Mouse (Mus musculus) retina, postnatal 7 days (tissue): Measurements from ENCODE around the gene Gjc2.

ENCODE experiments used
- DNase-seq: peaks from one replicate; pipeline ENCODE4 v3.0.0-alpha.2; 2012; ENCODE audit warnings: low read depth, low spot score

The Gjc2 gene

DNA sequence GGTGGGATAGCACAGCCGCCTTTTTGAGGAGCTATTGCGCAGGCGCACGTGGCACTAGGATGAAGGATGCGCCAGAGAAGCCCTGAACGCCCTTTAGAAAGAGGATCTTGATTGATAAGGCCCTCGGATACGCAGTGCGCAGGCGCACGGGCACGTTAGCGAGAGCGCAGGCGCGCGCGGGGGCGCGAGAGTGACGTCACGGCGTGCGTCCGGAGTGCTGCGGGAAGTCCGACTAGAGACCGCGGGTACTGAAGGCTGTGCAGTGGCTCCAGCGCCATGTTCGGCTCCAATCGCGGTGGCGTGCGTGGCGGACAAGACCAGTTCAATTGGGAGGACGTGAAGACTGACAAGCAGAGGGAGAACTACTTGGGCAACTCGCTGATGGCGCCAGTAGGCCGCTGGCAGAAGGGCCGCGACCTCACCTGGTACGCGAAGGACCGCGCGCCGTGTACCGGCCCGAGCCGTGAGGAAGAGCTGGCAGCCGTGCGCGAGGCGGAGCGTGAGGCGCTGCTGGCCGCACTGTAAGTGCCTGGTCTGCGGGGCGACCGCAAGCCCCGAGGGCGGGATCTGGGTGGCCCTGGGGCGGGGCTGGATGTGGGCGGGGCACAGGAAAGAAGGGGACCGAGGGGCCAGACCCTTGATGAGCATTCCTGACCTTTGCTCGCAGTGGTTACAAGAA lies 25.3 kb upstream of the Gjc2 start, which contains the start of gene 2310033P09Rik:
2310033P09Rik (plus strand) TSS at position 169 of the 679 bp plus-strand sequence.
- DNase-seq = peak; percentile 95

DNA sequence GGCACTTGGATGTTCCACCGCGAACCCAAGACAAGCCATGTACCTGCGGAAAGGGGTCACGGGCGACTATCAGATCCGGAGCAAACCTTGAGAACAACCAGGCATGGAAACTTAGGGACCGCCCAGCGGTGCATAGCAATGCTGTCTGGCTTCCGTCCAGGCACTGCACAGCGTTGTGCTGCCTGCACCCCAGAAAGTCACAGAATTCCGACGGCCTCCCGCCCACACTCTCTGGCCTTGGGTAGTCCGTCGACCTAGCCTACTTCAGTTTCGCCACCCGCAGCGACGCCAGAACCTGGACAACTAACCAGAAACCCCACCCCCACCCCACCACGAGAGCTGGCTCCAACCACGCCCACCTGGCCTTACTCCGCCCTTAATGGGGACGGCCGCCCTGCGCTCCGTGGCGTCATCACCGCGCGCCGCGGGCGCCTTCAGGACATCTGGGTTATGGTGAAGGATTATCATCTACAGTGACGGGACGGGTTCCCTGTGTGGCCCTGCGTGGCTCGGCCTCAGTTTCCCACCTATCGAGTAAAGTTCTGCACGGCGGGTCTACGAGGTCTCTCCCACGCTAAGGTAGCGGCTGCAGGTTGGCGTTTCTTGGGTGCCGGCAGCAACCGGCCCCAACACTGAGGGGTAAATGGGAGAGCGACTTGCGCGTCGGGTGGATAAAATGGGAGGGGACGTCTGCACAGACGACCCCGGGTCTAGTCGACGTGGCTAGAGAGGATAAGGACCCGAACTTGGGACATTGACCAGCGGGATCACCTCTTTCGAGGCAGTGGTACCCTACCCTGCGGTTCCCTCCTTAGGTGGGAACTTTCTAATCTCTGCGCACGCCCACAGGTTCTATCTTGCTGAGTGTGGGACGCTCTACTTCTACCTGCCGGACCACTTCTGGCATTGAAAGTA lies 19.3 kb upstream of the Gjc2 start, which contains the start of gene Mrpl55:
Mrpl55 (plus strand) TSS at position 406 of the 915 bp plus-strand sequence.
- peak; percentile 90 for DNase-seq

- DNase-seq = no peak
These were observed 18.4 kb upstream of the Gjc2 start for GRCm38 (mm10) chr11:59201216-59202002.

- DNase-seq = no peak
These were observed 13.2 kb upstream of the Gjc2 start for GRCm38 (mm10) chr11:59196230-59196629.

DNA sequence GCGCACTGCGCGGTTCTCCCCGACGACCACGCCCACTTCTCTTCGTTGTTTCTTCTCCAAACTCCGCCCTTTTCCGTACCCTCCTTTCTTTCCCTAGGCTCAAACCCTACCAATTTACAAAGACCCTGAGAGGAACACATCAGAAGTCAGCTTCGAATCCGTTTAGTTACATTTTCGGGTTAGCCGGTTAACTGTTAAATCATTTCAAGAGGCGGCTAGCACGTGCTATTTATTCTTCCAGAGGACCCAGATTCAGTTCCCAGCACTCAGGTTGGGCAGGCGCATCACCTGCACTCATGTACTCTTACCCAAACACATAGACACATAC lies 9.0 kb upstream of the Gjc2 start, which contains the start of gene Guk1:
Guk1 (minus strand) TSS at position 154 of the 328 bp plus-strand sequence.
- no peak for DNase-seq

DNA sequence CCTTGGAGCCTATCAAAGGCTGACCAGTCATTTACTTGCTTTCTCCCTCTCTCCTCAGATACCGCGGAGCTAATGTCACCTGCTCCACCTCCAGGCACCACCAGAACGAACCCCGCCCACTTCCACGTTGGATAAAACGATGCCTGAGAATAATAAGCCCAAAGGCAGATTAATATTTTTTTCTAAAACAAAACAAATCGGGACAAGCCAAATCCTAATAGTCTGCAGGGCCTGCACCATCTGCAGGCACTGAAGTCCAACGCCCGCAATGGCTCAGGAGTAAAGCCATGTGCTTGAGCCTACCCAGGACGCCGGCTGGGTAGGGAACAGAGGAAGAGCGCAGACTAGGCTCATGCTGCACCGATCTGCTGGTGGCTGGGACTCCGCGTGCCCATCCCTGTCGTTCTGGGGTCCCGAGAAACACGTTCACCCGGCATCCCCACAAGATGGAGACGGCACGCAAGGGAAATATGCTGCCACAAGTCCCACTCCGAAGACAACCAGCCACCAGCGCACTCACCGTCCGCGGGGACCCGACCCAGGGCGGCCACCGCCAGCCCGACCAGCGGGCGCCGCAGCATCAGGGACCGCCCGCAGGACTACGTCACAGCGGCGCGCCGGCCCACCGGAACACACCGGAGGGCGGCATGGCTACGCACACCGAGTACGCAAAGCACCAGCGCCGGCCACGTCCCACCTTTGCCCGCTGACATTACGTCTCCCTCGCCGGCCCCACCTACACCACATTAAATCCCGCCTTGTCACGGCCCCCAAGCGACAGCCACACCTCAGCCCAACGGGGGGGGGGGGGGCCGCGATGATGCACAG lies 8.4 kb upstream of the Gjc2 start:
- peak; percentile 72 for DNase-seq

DNA sequence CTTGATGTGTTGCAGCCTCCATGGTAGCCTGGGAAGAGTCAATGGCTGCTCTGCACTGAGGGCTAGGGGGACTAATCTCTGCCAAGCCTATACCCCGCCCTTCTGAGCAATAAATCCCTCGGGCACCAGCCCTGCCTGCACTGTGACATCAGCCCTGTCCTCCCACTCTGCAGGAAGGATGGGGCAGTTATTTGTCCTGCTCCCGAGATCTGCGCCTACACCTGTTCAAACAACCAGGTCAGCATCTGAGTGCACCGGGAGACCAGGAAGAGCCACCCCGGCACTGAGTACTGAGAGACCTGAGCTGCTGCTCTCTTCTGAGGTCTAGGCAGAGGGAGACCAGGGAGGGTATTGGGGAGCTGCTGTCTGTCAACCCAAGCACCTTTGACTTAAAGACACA lies 4.7 kb upstream of the Gjc2 start:
- DNase-seq = no peak

- DNase-seq = no peak
These were observed 2.5 kb upstream of the Gjc2 start for GRCm38 (mm10) chr11:59185490-59185889.

- no peak for DNase-seq
These were observed 808 bp upstream of the Gjc2 start for GRCm38 (mm10) chr11:59183821-59184220.

DNA sequence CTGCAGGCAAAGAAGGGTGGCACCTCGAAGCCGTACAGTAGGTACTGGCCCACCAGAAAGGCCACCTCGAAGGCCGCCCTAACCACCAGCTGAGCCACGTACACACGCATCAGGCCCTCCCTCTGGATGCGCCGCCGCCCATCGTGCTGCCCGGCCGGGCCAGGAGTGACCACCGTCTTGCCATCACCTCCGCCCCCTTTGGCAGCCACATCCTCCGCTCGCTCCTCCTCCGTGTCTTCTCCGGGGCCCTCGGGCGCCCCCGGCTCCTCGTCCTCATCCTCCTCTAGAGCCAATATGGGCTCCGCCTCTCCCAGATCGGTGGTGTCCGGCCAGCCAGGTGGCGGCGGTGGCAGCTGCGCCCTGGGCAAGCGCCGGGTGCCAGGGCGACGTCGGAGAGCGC lies 6.1 kb downstream of the Gjc2 start:
- DNase-seq = no peak

DNA sequence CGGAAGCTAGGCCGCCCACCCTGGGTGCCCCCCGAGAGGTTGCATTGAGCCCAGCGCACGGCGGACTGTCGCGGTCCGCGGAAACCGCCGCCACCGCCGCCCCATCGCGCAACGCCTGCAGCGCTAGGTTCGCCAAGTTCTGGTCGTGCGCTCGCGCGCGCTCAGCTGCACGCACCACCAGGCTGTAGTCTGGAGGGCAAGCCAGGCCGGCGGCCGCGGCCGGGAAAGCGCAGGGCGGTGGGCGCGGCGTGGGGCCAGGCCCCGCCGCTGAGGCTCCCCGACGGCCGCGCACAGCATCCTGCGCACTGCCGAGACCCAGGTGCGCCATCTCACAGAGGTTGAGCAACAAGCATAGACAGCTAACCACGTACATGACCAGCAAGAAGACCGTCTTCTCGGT lies 6.5 kb downstream of the Gjc2 start:
- DNase-seq = no peak

DNA sequence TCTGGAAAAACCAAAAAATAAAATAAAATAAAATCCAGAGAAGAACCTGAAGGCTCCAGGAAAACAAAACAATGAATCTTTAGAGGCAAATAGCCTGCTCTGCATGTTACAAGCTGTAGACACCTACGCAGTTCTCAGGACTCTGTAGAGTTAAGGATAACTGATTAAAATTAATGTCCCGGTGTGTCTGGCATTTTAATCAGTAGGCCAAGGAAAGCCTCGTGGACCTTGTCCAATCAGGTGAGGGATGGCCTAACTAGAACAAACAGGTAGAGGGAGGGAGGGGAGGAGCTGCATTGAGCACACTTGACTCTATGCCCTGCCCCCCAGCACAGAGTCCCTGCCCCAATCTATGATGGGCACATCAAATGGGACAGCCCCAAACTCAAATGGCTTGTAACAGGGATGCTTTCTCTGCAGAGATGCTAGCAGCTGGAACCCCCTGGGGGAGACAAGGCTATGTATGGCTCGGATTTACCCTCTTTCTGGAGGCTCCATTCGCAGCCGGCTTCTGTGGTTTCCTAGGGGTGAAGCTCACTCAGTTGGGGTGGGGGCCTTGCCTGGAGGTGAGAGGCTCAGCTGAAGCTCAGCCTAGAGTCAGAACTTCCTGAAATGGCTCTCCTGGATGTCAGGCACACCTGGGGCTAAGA lies 8.7 kb downstream of the Gjc2 start:
- DNase-seq = no peak

- DNase-seq = no peak
These were observed 12.5 kb downstream of the Gjc2 start for GRCm38 (mm10) chr11:59170549-59170948.

DNA sequence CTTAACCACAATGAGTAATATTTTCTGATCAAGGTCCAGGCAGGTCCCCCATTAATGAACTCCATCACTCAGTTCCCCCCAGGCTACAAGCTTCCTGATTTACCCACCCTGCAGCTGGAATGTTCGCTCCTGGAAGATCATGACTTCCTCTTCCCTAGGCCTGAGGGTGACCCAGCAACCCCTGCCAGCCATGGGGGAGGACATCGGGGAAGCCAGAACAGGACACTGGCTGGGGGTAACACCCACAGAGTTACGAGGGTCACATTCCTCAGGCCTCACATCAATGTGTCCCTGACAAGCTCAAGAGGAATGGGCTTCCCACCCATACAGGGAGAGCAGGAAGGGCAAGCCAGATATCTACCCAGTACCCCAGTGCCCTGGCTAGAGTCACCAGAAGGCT lies 13.2 kb downstream of the Gjc2 start:
- no peak for DNase-seq

DNA sequence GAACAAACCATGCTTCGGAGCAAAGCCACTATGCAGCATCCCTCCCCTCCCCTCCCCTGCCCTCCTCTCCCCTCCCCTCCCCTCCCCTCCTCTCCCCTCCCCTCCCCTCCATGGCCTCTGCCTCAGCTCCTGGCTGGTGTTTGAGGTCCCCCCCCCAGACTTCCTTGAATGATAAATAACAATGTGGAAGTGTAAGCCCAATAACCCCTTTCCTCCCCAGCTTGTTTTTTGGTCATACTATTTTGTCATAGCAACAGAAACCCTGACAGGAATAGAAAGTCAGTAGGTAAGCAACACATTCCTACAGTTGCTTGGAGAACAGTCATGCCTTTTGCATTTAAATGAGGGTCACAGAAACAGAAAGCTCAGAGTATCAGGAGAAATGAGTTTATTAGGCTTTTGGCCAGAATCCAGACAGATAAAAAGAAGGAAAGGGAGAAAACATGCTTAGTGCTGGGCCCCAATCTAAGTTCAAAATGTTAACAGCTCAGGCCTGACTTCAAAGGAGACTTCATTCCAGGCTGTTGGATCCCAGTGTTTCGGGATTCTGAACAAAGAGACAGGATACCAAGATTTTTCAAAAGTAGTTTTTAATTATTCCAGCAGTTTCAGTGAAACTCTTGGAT lies 17.3 kb downstream of the Gjc2 start:
- no peak for DNase-seq

- DNase-seq = no peak
These were observed 18.6 kb downstream of the Gjc2 start for GRCm38 (mm10) chr11:59164384-59164783.

DNA sequence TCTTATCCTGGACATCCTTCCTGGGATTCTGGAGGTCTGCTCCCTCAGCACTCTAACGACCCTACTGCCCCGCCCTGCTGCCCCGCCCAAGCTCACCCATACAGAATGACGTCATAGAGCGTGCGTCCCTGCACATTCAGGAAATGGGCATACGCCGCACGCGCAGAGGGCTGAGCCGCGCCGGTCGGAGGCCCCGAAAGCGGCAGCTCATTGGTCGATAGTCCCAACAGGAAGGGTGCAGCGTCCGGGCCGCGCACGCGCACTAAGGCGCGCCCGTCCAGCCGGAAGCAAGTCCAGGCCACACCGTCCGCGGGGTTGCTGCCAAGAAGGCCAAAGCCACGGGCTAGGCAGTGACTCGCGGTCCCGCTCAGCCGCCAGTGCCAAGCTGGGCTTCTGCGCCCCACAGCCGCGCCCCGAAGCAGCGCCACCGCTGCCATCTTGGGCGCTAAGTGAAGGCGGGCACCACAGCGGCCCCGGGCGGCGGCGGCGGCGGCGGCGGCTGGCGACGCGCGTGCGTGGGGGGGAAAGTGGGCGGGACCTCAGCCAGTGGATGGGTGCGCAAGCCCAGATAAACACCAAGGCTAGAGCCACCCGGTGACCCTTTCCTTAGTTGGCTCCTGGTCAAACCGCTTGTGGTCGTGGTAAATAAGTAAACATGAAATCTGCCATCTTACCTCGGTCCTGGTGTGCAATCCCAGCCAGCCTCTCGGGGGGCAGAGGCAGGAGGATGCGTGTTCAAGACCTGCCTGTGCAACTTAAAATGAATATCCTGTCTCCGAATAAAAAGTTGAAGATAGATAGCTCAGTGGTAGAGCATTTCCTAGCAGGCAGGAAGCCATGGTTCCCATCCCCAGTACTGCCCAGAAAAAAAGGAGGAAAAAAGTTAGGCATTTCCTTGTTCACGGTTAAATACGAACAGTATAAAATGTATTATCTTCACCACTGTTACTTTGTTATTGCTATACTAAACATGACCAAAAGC lies 19.5 kb downstream of the Gjc2 start, which contains the start of gene Iba57:
Iba57 (minus strand) TSS at position 485 of the 982 bp plus-strand sequence.
- peak; percentile 94 for DNase-seq

- no peak for DNase-seq
These were observed 20.4 kb downstream of the Gjc2 start for GRCm38 (mm10) chr11:59162443-59163254.
